Mouse (Mus musculus) liver, embryonic 16.5 days (tissue): ENCODE data around the gene Gm21119. TPM values are rescaled to one million over a fixed set of nuclear protein-coding genes. Genes with fewer than 3 reads are reported as not detected.
"Not testable (repeated sequence)": the region's sequence is repeated elsewhere in the genome, so short reads cannot be mapped to it uniquely, and the experiment has no call there.

Source experiments
- ATAC-seq: fragments of 200-750 bp; cut with Nextera tagmentation; 2 replicates; pipeline ENCODE4 v1.8.0; 2017; ENCODE audit warnings: low read depth, mild to moderate bottlenecking, moderate number of reproducible peaks, moderate library complexity
- H3K27ac ChIP-seq: fragments of 300-500 bp; sonication (generic); 2 replicates; pipeline ENCODE4 v1.5.1; 2014; ENCODE audit warnings: mild to moderate bottlenecking, low read length
- H3K27me3 ChIP-seq: fragments of 300-500 bp; sonication (generic); 2 replicates; pipeline ENCODE4 v1.6.1; 2014; ENCODE audit warnings: low read depth, low read length, mixed read lengths; ENCODE audit not compliant: control insufficient read depth, insufficient read depth
- H3K36me3 ChIP-seq: fragments of 300-500 bp; sonication (generic); 2 replicates; pipeline ENCODE4 v1.6.1; 2014; ENCODE audit warnings: mild to moderate bottlenecking; ENCODE audit not compliant: control insufficient read depth, insufficient read depth
- H3K4me1 ChIP-seq: fragments of 300-500 bp; sonication (generic); 2 replicates; pipeline ENCODE4 v1.6.1; 2014; ENCODE audit warnings: low read depth, low read length, mixed read lengths; ENCODE audit not compliant: control insufficient read depth
- H3K4me2 ChIP-seq: fragments of 300-500 bp; sonication (generic); 2 replicates; pipeline ENCODE4 v1.6.1; 2014; ENCODE audit warnings: low read depth, low read length, mixed read lengths
- H3K4me3 ChIP-seq: fragments of 300-500 bp; sonication (generic); 2 replicates; pipeline ENCODE4 v1.5.1; 2014; ENCODE audit warnings: low read depth, mild to moderate bottlenecking, low read length
- H3K9ac ChIP-seq: fragments of 300-500 bp; sonication (generic); 2 replicates; pipeline ENCODE4 v1.6.1; 2014; ENCODE audit warnings: low read depth, low read length
- H3K9me3 ChIP-seq: fragments of 300-500 bp; sonication (generic); replicated peaks from 2 replicates; pipeline ENCODE4 v1.6.1; 2016; ENCODE audit warnings: low read length; ENCODE audit not compliant: control insufficient read depth
- WGBS: fragments of 180-500 bp; shearing (Covaris S2); extraction: QIAGEN DNeasy Blood & Tissue Kit; methylation state at CpG from one replicate; pipeline ENCODE4 v1.1.7; 2014; ENCODE audit not compliant: insufficient replicate concordance; 5-methylcytosine and 5-hydroxymethylcytosine counted together
- polyA plus RNA-seq: library from polyadenylated mRNA; unstranded; fragments of >200 nt; fragmentation: Nextera tagmentation; extraction: Ambion mirVana; gene quantifications from 2 replicates; pipeline ENCODE4 v1.2.1, GENCODE M21; 2015

Gene Gm21119
- polyA plus RNA-seq, 1 experiment from 2014 or later: not detected

DNA sequence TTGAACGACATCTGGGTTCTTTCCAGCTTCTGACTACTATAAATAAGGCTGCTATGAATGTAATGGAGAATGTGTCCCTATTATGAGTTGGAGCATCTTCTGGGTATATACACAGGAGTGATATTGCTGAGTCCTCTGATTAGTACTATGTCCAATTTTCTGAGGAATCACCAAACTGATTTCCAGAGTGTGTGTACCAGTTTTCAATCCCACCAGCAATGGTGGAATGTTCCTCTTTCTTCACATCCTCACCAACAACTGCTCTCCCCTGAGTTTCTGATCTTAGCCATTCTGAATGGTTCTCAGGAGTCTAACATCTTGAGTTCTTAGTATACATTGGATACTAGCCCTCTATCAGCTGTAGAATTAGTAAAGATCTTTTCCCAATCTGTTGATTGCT is 16.0 kb downstream of the Gm21119 start:
- WGBS: 33% methylated on average over 1 of the region's 1 CpGs
- H3K9me3 ChIP-seq, H3K4me3 ChIP-seq, H3K4me1 ChIP-seq, H3K9ac ChIP-seq, H3K27ac ChIP-seq, ATAC-seq, H3K36me3 ChIP-seq, H3K27me3 ChIP-seq, H3K4me2 ChIP-seq: not testable (repeated sequence)

GRCm38 (mm10) chr8:20637931-20638330 is 23.2 kb downstream of the Gm21119 start:
- not testable (repeated sequence) for ATAC-seq, H3K4me1 ChIP-seq, H3K36me3 ChIP-seq, H3K4me2 ChIP-seq, H3K4me3 ChIP-seq, H3K27me3 ChIP-seq, H3K9ac ChIP-seq, H3K27ac ChIP-seq, H3K9me3 ChIP-seq
- WGBS: no CpG with 5 or more reads among the region's 1 CpGs

DNA sequence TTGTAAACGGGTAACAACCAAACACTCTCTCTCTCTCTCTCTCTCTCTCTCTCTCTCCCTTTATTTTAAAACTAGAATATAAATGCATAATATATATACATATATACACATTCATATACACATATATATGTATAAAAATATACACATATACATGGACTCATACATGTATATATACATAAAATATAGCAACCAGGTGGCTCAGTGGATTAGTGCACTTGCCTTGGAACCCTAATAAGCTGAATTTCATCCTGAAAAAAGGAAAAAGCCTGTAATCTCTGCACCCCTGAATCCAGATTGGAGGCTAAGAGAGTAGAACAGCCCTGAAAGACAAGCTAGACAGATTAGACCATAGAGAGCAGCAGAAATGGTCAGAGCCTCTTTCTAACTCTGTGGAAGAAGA is 28.8 kb downstream of the Gm21119 start:
- not testable (repeated sequence) for H3K9ac ChIP-seq, H3K4me2 ChIP-seq, H3K4me3 ChIP-seq, H3K4me1 ChIP-seq, H3K9me3 ChIP-seq, H3K36me3 ChIP-seq, H3K27me3 ChIP-seq, H3K27ac ChIP-seq, ATAC-seq
- WGBS: no CpG with 5 or more reads among the region's 1 CpGs

GRCm38 (mm10) chr8:20652976-20653375 is 38.3 kb downstream of the Gm21119 start:
- H3K27me3 ChIP-seq, ATAC-seq, H3K36me3 ChIP-seq, H3K4me1 ChIP-seq, H3K4me3 ChIP-seq, H3K9me3 ChIP-seq, H3K4me2 ChIP-seq, H3K27ac ChIP-seq, H3K9ac ChIP-seq: not testable (repeated sequence)

- H3K9ac ChIP-seq, ATAC-seq: not testable (repeated sequence)
Observed at GRCm38 (mm10) chr8:20678418-20678817, 63.7 kb downstream of the Gm21119 start.

More at GRCm38 (mm10) chr8:20678418-20678817, 63.7 kb downstream of the Gm21119 start:
- H3K4me1 ChIP-seq, H3K27ac ChIP-seq, H3K4me2 ChIP-seq, H3K36me3 ChIP-seq, H3K9me3 ChIP-seq, H3K4me3 ChIP-seq, H3K27me3 ChIP-seq: not testable (repeated sequence)
